Mouse (Mus musculus) c-Kit-positive CD71-negative TER-119-negative erythroid progenitor cells, embryonic 14.5 days (primary cell): ENCODE measurements at regions not wholly inside any gene's neighbourhood (a gene's known extent, or its start where the extent isn't known, plus 50 kb on each side); places are given as distances from the start of the nearest gene placed in this dataset.
"Not testable (repeated sequence)": the region's sequence is repeated elsewhere in the genome, so short reads cannot be mapped to it uniquely, and the experiment has no call there.

ENCODE experiments used
- DNase-seq: peaks from one replicate; pipeline ENCODE4 v3.0.0-alpha.2; 2013; ENCODE audit warnings: low read depth

GRCm38 (mm10) chr6:102005627-102006026, 567.3 kb downstream of the Cntn3 start:
- DNase-seq, result no peak

- DNase-seq, result no peak
Observed at GRCm38 (mm10) chr6:101998181-101998580, 574.7 kb downstream of the Cntn3 start.

- DNase-seq, result no peak
Observed at GRCm38 (mm10) chr6:101997629-101998028, 575.3 kb downstream of the Cntn3 start.

- DNase-seq, result no peak
Observed at GRCm38 (mm10) chr6:101992815-101993214, 580.1 kb downstream of the Cntn3 start.

GRCm38 (mm10) chr6:101981656-101982055, 591.2 kb downstream of the Cntn3 start:
- no peak for DNase-seq

GRCm38 (mm10) chr6:101979213-101979612, 593.7 kb downstream of the Cntn3 start:
- no peak for DNase-seq

- DNase-seq, result no peak
Observed at GRCm38 (mm10) chr6:101964941-101965340, 587.2 kb upstream of the Pdzrn3 start.

- not testable (repeated sequence) for DNase-seq
Observed at GRCm38 (mm10) chr6:101961476-101961875, 583.8 kb upstream of the Pdzrn3 start.

GRCm38 (mm10) chr6:101949681-101950080, 572.0 kb upstream of the Pdzrn3 start:
- DNase-seq, result no peak

GRCm38 (mm10) chr6:101948950-101949349, 571.3 kb upstream of the Pdzrn3 start:
- DNase-seq, result no peak

GRCm38 (mm10) chr6:101940266-101940866, 562.7 kb upstream of the Pdzrn3 start:
- no peak for DNase-seq

GRCm38 (mm10) chr6:101938393-101938985, 560.8 kb upstream of the Pdzrn3 start:
- DNase-seq, result no peak

- DNase-seq, result no peak
Observed at GRCm38 (mm10) chr6:101937467-101938392, 560.0 kb upstream of the Pdzrn3 start.

- no peak for DNase-seq
Observed at GRCm38 (mm10) chr6:101931768-101932167, 554.1 kb upstream of the Pdzrn3 start.

- no peak for DNase-seq
Observed at GRCm38 (mm10) chr6:101921686-101922085, 544.0 kb upstream of the Pdzrn3 start.

- no peak for DNase-seq
Observed at GRCm38 (mm10) chr6:101921186-101921585, 543.5 kb upstream of the Pdzrn3 start.

GRCm38 (mm10) chr6:101918914-101919313, 541.2 kb upstream of the Pdzrn3 start:
- no peak for DNase-seq

- DNase-seq, result no peak
Observed at GRCm38 (mm10) chr6:101905029-101905342, 527.3 kb upstream of the Pdzrn3 start.

- no peak for DNase-seq
Observed at GRCm38 (mm10) chr6:101904234-101905028, 526.7 kb upstream of the Pdzrn3 start.

- DNase-seq, result no peak
Observed at GRCm38 (mm10) chr6:101902276-101902675, 524.6 kb upstream of the Pdzrn3 start.

GRCm38 (mm10) chr6:101898544-101898943, 520.8 kb upstream of the Pdzrn3 start:
- DNase-seq, result no peak

GRCm38 (mm10) chr6:101890655-101891054, 513.0 kb upstream of the Pdzrn3 start:
- no peak for DNase-seq
